13 mouse cellular contexts compared by ENCODE assay signal in genomic region chr8:124631966-124632365, GRCm38 (mm10). TPM values are rescaled to one million over a fixed set of nuclear protein-coding genes. Genes with fewer than 3 reads are reported as not detected.
DNase-seq lines count a peak whose midpoint lies in the region; ATAC-seq and TF ChIP-seq lines count a peak whose summit lies in the region.
"Had no signal": no experiment of that assay in that cellular context is flagged by ENCODE, and none has a peak within 500 bp of the region (broad histone marks: within the 10 kb centered on the region; RNA-seq: fewer than 3 reads in every experiment).

No protein-coding gene starts in this region.

- DNase-seq in hindbrain, embryonic 14.5 days (ENCODE audit: low spot score) = no peak
- peak; percentile 68 for DNase-seq in 3134 (ENCODE audit: extremely low read depth, insufficient read length, low spot score)
- DNase-seq in embryonic facial prominence, embryonic 14.5 days (ENCODE audit: low spot score) = no peak
- DNase-seq in layer of hippocampus, adult 9-10 months (ENCODE audit: low spot score) = no peak
- no peak for DNase-seq in frontal cortex, postnatal 25 days (ENCODE audit: low spot score in 2 of 2)
- no peak for DNase-seq in frontal cortex, postnatal 10 days (ENCODE audit: low spot score in 2 of 2)
- DNase-seq: cerebellum, postnatal 25 days; right cerebral cortex, adult 18-20 months; thymus, adult 2 months had no signal

- 52% methylated on average over 7 of the region's 7 CpGs for WGBS in hindbrain, embryonic 14.5 days
- WGBS in hindbrain, embryonic 12.5 days = 56% methylated on average over 7 of the region's 7 CpGs
- WGBS in embryonic facial prominence, embryonic 14.5 days = 38% methylated on average over 7 of the region's 7 CpGs
- WGBS in intestine, postnatal 0 days = 32% methylated on average over 7 of the region's 7 CpGs

- no peak for TF ChIP-seq CTCF in intestine, postnatal 0 days (IDR thresholded peaks at IDR 0.05; ENCODE audit: low read depth)

- H3K27me3 ChIP-seq in hindbrain, embryonic 14.5 days (ENCODE audit: control insufficient read depth, insufficient read depth, low read length) = no peaks in the 10 kb centered on the region
- no peaks in the 10 kb centered on the region for H3K27me3 ChIP-seq in hindbrain, embryonic 12.5 days
- H3K27me3 ChIP-seq in embryonic facial prominence, embryonic 14.5 days (replicated peaks; ENCODE audit: control insufficient read depth, insufficient read depth, low read length) = no peaks in the 10 kb centered on the region
- H3K27me3 ChIP-seq in intestine, postnatal 0 days (replicated peaks; ENCODE audit: control insufficient read depth, insufficient read depth, low read length) = no peaks in the 10 kb centered on the region

- no peaks in the 10 kb centered on the region for H3K9me3 ChIP-seq in hindbrain, embryonic 14.5 days (ENCODE audit: control insufficient read depth, low read length)
- H3K9me3 ChIP-seq in hindbrain, embryonic 12.5 days (replicated peaks) = no peaks in the 10 kb centered on the region
- H3K9me3 ChIP-seq in embryonic facial prominence, embryonic 14.5 days (ENCODE audit: control insufficient read depth, low read length) = no peaks in the 10 kb centered on the region
- no peaks in the 10 kb centered on the region for H3K9me3 ChIP-seq in intestine, postnatal 0 days (ENCODE audit: control insufficient read depth)

- no peaks in the 10 kb centered on the region for H3K4me1 ChIP-seq in hindbrain, embryonic 14.5 days (replicated peaks; ENCODE audit: control insufficient read depth, insufficient read depth, low read length)
- no peaks in the 10 kb centered on the region for H3K4me1 ChIP-seq in hindbrain, embryonic 12.5 days
- H3K4me1 ChIP-seq in embryonic facial prominence, embryonic 14.5 days (ENCODE audit: control insufficient read depth, insufficient read depth, low read length) = peaks cover 4% of the 10 kb centered on the region; the same call in 1 of the 2 replicates
- H3K4me1 ChIP-seq in intestine, postnatal 0 days (replicated peaks; ENCODE audit: control insufficient read depth, insufficient read depth, low read length) = no peaks in the 10 kb centered on the region

- H3K27ac ChIP-seq in hindbrain, embryonic 14.5 days = peak overlapping the region; percentile 57; the same call in 1 of the 2 replicates
- no peak overlapping the region for H3K27ac ChIP-seq in hindbrain, embryonic 12.5 days
- peak overlapping the region; percentile 3; the same call in 1 of the 2 replicates for H3K27ac ChIP-seq in embryonic facial prominence, embryonic 14.5 days (replicated peaks; ENCODE audit: low read depth, low read length)
- H3K27ac ChIP-seq in intestine, postnatal 0 days (ENCODE audit: low read depth, low read length) = peak overlapping the region; percentile 3; the same call in 1 of the 2 replicates

- no peak overlapping the region for H3K9ac ChIP-seq in hindbrain, embryonic 14.5 days
- no peak overlapping the region for H3K9ac ChIP-seq in hindbrain, embryonic 12.5 days
- no peak overlapping the region for H3K9ac ChIP-seq in embryonic facial prominence, embryonic 14.5 days (ENCODE audit: low read depth, low read length)
- no peak overlapping the region for H3K9ac ChIP-seq in intestine, postnatal 0 days (ENCODE audit: low read depth, low read length)

- H3K4me2 ChIP-seq in hindbrain, embryonic 14.5 days (replicated peaks) = no peak overlapping the region
- no peak overlapping the region for H3K4me2 ChIP-seq in hindbrain, embryonic 12.5 days (replicated peaks)
- no peak overlapping the region for H3K4me2 ChIP-seq in embryonic facial prominence, embryonic 14.5 days (ENCODE audit: low read depth, low read length)
- no peak overlapping the region for H3K4me2 ChIP-seq in intestine, postnatal 0 days (replicated peaks; ENCODE audit: low read depth)

- ATAC-seq in hindbrain, embryonic 14.5 days (ENCODE audit: low FRiP score) = no peak
- ATAC-seq in hindbrain, embryonic 12.5 days (ENCODE audit: low FRiP score) = no peak
- ATAC-seq in embryonic facial prominence, embryonic 14.5 days (ENCODE audit: low read depth) = no peak
- no peak for ATAC-seq in intestine, postnatal 0 days
- ATAC-seq: forebrain, embryonic 14.5 days had no signal

- H3K36me3 ChIP-seq in hindbrain, embryonic 14.5 days (replicated peaks; ENCODE audit: control insufficient read depth, insufficient read depth) = peaks cover 17% of the 10 kb centered on the region
- H3K36me3 ChIP-seq in hindbrain, embryonic 12.5 days = peaks cover 12% of the 10 kb centered on the region
- H3K36me3 ChIP-seq in embryonic facial prominence, embryonic 14.5 days (ENCODE audit: control insufficient read depth, insufficient read depth, low read length) = peaks cover 18% of the 10 kb centered on the region
- peaks cover 16% of the 10 kb centered on the region for H3K36me3 ChIP-seq in intestine, postnatal 0 days (ENCODE audit: control insufficient read depth, insufficient read depth)

- H3K4me3 ChIP-seq in hindbrain, embryonic 14.5 days (replicated peaks; ENCODE audit: low read length) = no peak overlapping the region
- no peak overlapping the region for H3K4me3 ChIP-seq in hindbrain, embryonic 12.5 days
- no peak overlapping the region for H3K4me3 ChIP-seq in embryonic facial prominence, embryonic 14.5 days (ENCODE audit: low read depth, low read length)
- no peak overlapping the region for H3K4me3 ChIP-seq in intestine, postnatal 0 days (ENCODE audit: low read depth, low read length)

RNA-seq across cellular contexts. Expression of gene 2310022B05Rik, which starts 31.2 kb away (rescaled TPM):
- 26.6 and 27.3 TPM in 2 replicates for polyA plus RNA-seq in hindbrain, embryonic 14.5 days (2014; fragmentation: Nextera tagmentation; extraction: Ambion mirVana)
- polyA plus RNA-seq in hindbrain, embryonic 12.5 days (2016; fragmentation: Nextera tagmentation; extraction: Ambion mirVana) = 26.6 and 31.2 TPM in 2 replicates
- 45.5 and 46.4 TPM in 2 replicates for polyA plus RNA-seq in embryonic facial prominence, embryonic 14.5 days (2014; fragmentation: Nextera tagmentation; extraction: Ambion mirVana)
- polyA plus RNA-seq in intestine, postnatal 0 days (2015; fragmentation: Nextera tagmentation; extraction: Ambion mirVana) = 22.1 and 22.6 TPM in 2 replicates

RNA-seq across cellular contexts. Expression of gene Capn9, which starts 56.1 kb away (rescaled TPM):
- 0.11 and 0.53 TPM in 2 replicates for polyA plus RNA-seq in hindbrain, embryonic 14.5 days (2014; fragmentation: Nextera tagmentation; extraction: Ambion mirVana)
- polyA plus RNA-seq in hindbrain, embryonic 12.5 days (2016; fragmentation: Nextera tagmentation; extraction: Ambion mirVana) = not detected in 2 replicates
- polyA plus RNA-seq in embryonic facial prominence, embryonic 14.5 days (2014; fragmentation: Nextera tagmentation; extraction: Ambion mirVana) = 0.10 TPM in 1 of 2 replicates, not detected in the other
- polyA plus RNA-seq in intestine, postnatal 0 days (2015; fragmentation: Nextera tagmentation; extraction: Ambion mirVana) = 2.0 and 2.7 TPM in 2 replicates
- polyA plus RNA-seq: neural tube, embryonic 11.5 days had no signal
